Comparison of ENCODE assay signal across 9 mouse cellular contexts in genomic region chr11:34149370-34149976, GRCm38 (mm10). TPM values are rescaled to one million over a fixed set of nuclear protein-coding genes. Genes with fewer than 3 reads are reported as not detected.
DNase-seq lines count a peak whose midpoint lies in the region; ATAC-seq and TF ChIP-seq lines count a peak whose summit lies in the region.
"Had no signal": no experiment of that assay in that cellular context is flagged by ENCODE, and none has a peak within 500 bp of the region (broad histone marks: within the 10 kb centered on the region; RNA-seq: fewer than 3 reads in every experiment).

No protein-coding gene starts in this region.

- peak; percentile 86 for ATAC-seq in lung, embryonic 14.5 days (ENCODE audit: insufficient read depth)

- H3K36me3 ChIP-seq in forebrain, embryonic 10.5 days (replicated peaks), result no peaks in the 10 kb centered on the region
- H3K36me3 ChIP-seq in lung, embryonic 14.5 days (ENCODE audit: insufficient read depth), result no peaks in the 10 kb centered on the region

- no peak overlapping the region for H3K27ac ChIP-seq in forebrain, embryonic 10.5 days
- H3K27ac ChIP-seq in lung, embryonic 14.5 days (ENCODE audit: low read depth), result no peak overlapping the region

- intact Hi-C loops in heart, postnatal 36 days (cut with DNase I), result loop anchor here (1.0 to 10.0 kb wide), 2 partner anchors 64 to 665 kb away; no protein-coding TSS in a partner anchor

- no peak overlapping the region for H3K4me3 ChIP-seq in forebrain, embryonic 10.5 days
- no peak overlapping the region for H3K4me3 ChIP-seq in lung, embryonic 14.5 days (ENCODE audit: low read depth, low read length)

- peak; percentile 67 for DNase-seq in ES-CJ7 (ENCODE audit: low read depth, low spot score)
- DNase-seq in brain, embryonic 18.5 days (ENCODE audit: low read depth, low spot score), result peak; percentile 36
- peak; percentile 67 for DNase-seq in forebrain, embryonic 10.5 days (ENCODE audit: extremely low spot score, low spot score)
- DNase-seq in heart, postnatal 36 days, result peak; percentile 79 to 81
- DNase-seq in layer of hippocampus, adult 18-20 months (ENCODE audit: low spot score in 2 of 2), result peak; percentile 76 to 92
- DNase-seq in lung, embryonic 14.5 days, result peak; percentile 94
- peak; percentile 56 for DNase-seq in ovary, postnatal 10 days (ENCODE audit: low spot score)
- peak; percentile 18 to 66 for DNase-seq in thymus, postnatal 10 days (ENCODE audit: low spot score in 2 of 2)

- no peak overlapping the region for H3K4me2 ChIP-seq in lung, embryonic 14.5 days

- H3K9me3 ChIP-seq in forebrain, embryonic 10.5 days, result no peaks in the 10 kb centered on the region
- no peaks in the 10 kb centered on the region for H3K9me3 ChIP-seq in lung, embryonic 14.5 days (ENCODE audit: low read depth, low read length)

- H3K27me3 ChIP-seq in forebrain, embryonic 10.5 days (ENCODE audit: poor library complexity, severe bottlenecking), result no peaks in the 10 kb centered on the region; the same call in 1 of the 2 replicates
- no peaks in the 10 kb centered on the region for H3K27me3 ChIP-seq in lung, embryonic 14.5 days (ENCODE audit: insufficient read depth, low read length)

- peaks cover 3% of the 10 kb centered on the region for H3K4me1 ChIP-seq in forebrain, embryonic 10.5 days
- no peaks in the 10 kb centered on the region for H3K4me1 ChIP-seq in lung, embryonic 14.5 days (ENCODE audit: insufficient read depth)

- H3K9ac ChIP-seq in lung, embryonic 14.5 days, result no peak overlapping the region

- WGBS in forebrain, embryonic 10.5 days, result 39% methylated on average over 5 of the region's 5 CpGs
- WGBS in lung, embryonic 14.5 days, result 28% methylated on average over 5 of the region's 5 CpGs

- peak; percentile 84 for TF ChIP-seq CTCF in lung, embryonic 14.5 days (IDR thresholded peaks at IDR 0.05; ENCODE audit: low read depth)

RNA-seq across cellular contexts. Expression of gene 4930469K13Rik, which starts 51.1 kb away (rescaled TPM):
- not detected in 2 replicates for polyA plus RNA-seq in forebrain, embryonic 10.5 days (2016; fragmentation: Nextera tagmentation; extraction: Ambion mirVana)
- total RNA-seq in heart, postnatal 36 days (2021), result not detected
- not detected for total RNA-seq in layer of hippocampus, adult 18-20 months (2021)
- not detected in 2 replicates for polyA plus RNA-seq in lung, embryonic 14.5 days (2014; fragmentation: Nextera tagmentation; extraction: Ambion mirVana)
- polyA plus RNA-seq: heart, embryonic 14.5 days had no signal

RNA-seq across cellular contexts. Expression of gene Foxi1, which starts 58.4 kb away (rescaled TPM):
- not detected in 2 replicates for polyA plus RNA-seq in forebrain, embryonic 10.5 days (2016; fragmentation: Nextera tagmentation; extraction: Ambion mirVana)
- not detected for total RNA-seq in heart, postnatal 36 days (2021)
- total RNA-seq in layer of hippocampus, adult 18-20 months (2021), result not detected
- polyA plus RNA-seq in lung, embryonic 14.5 days (2014; fragmentation: Nextera tagmentation; extraction: Ambion mirVana), result not detected in 2 replicates
- polyA plus RNA-seq: heart, embryonic 14.5 days had no signal

Comparison
In these comparisons a context has a peak if more than half of its experiments do, and no peak if none do; other contexts are left out.
1. DNase-seq: peak in every context shown above with its lines; median percentile 94 in lung, embryonic 14.5 days; 84 in layer of hippocampus, adult 18-20 months; 80 in heart, postnatal 36 days; 67 in ES-CJ7; 67 in forebrain, embryonic 10.5 days; 56 in ovary, postnatal 10 days; 42 in thymus, postnatal 10 days; 36 in brain, embryonic 18.5 days.